Mouse (Mus musculus) hindbrain, embryonic 16.5 days (tissue): ENCODE data around the gene 2010003K11Rik. TPM values are rescaled to one million over a fixed set of nuclear protein-coding genes. Genes with fewer than 3 reads are reported as not detected.

Source experiments
- ATAC-seq: fragments of 200-750 bp; cut with Nextera tagmentation; 2 replicates; pipeline ENCODE4 v1.8.0; 2017; ENCODE audit warnings: moderate TSS enrichment, moderate library complexity
- H3K27ac ChIP-seq: fragments of 300-500 bp; sonication (generic); 2 replicates; pipeline ENCODE4 v1.5.1; 2014; ENCODE audit warnings: low read depth, mild to moderate bottlenecking, control low read depth, low read length, moderate library complexity
- H3K27me3 ChIP-seq: fragments of 300-500 bp; sonication (generic); replicated peaks from 2 replicates; pipeline ENCODE4 v1.6.1; 2014; ENCODE audit warnings: low read length; ENCODE audit not compliant: control insufficient read depth, insufficient read depth
- H3K36me3 ChIP-seq: fragments of 300-500 bp; sonication (generic); 2 replicates; pipeline ENCODE4 v1.6.1; 2014; ENCODE audit warnings: mild to moderate bottlenecking, low read length, moderate library complexity, mixed read lengths; ENCODE audit not compliant: control insufficient read depth, insufficient read depth
- H3K4me1 ChIP-seq: fragments of 300-500 bp; sonication (generic); 2 replicates; pipeline ENCODE4 v1.6.1; 2014; ENCODE audit warnings: low read depth, low read length; ENCODE audit not compliant: control insufficient read depth, insufficient read depth
- H3K4me2 ChIP-seq: fragments of 300-500 bp; sonication (generic); 2 replicates; pipeline ENCODE4 v1.6.1; 2014; ENCODE audit warnings: mild to moderate bottlenecking, low read length, control low read depth, moderate library complexity
- H3K4me3 ChIP-seq: fragments of 300-500 bp; sonication (generic); 2 replicates; pipeline ENCODE4 v1.5.1; 2014; ENCODE audit warnings: mild to moderate bottlenecking, low read length, control low read depth, moderate library complexity
- H3K9ac ChIP-seq: fragments of 300-500 bp; sonication (generic); 2 replicates; pipeline ENCODE4 v1.6.1; 2014; ENCODE audit warnings: low read depth, mild to moderate bottlenecking, control low read depth, low read length, moderate library complexity
- H3K9me3 ChIP-seq: fragments of 300-500 bp; sonication (generic); 2 replicates; pipeline ENCODE4 v1.6.1; 2014; ENCODE audit warnings: mild to moderate bottlenecking, low read length, moderate library complexity; ENCODE audit not compliant: control insufficient read depth
- WGBS: fragments of 180-500 bp; shearing (Covaris S2); extraction: QIAGEN DNeasy Blood & Tissue Kit; methylation state at CpG from one replicate; pipeline ENCODE4 v1.1.7; 2014; 5-methylcytosine and 5-hydroxymethylcytosine counted together
- polyA plus RNA-seq: library from polyadenylated mRNA; unstranded; fragments of >200 nt; fragmentation: Nextera tagmentation; extraction: Ambion mirVana; gene quantifications from 2 replicates; pipeline ENCODE4 v1.2.1, GENCODE M21; 2015

Gene 2010003K11Rik
- polyA plus RNA-seq = not detected in 2 replicates

- WGBS = 52% methylated on average over 16 of the region's 16 CpGs
- Histone ChIP-seq H3K4me1 (peaks cover 4% of the 10 kb centered on the region), H3K27ac (no peak within 1 kb of the TSS), H3K4me2 (peak within 1 kb of the TSS; percentile 24), H3K27me3 (no peaks in the 10 kb centered on the region), H3K36me3 (no peaks in the 10 kb centered on the region), H3K9me3 (no peaks in the 10 kb centered on the region), H3K9ac (peak within 1 kb of the TSS; percentile 45), H3K4me3 (no peak within 1 kb of the TSS)
- no peak; the same call in 1 of the 2 replicates for ATAC-seq
Measured at GRCm38 (mm10) chr19:4498062-4498933, at the start of gene 2010003K11Rik. Gene 2010003K11Rik, minus strand, starts transcription at chr19:4498583.

- 83% methylated on average over 6 of the region's 6 CpGs for WGBS
- H3K4me2 ChIP-seq = no peak overlapping the region
- H3K27ac ChIP-seq = no peak overlapping the region
- no peak for ATAC-seq
- no peaks in the 10 kb centered on the region for H3K36me3 ChIP-seq
- no peak overlapping the region for H3K9ac ChIP-seq
- no peaks in the 10 kb centered on the region for H3K4me1 ChIP-seq
- H3K27me3 ChIP-seq = no peaks in the 10 kb centered on the region
- H3K9me3 ChIP-seq = no peaks in the 10 kb centered on the region
- no peak overlapping the region for H3K4me3 ChIP-seq
Measured at GRCm38 (mm10) chr19:4547801-4548200, 49.4 kb upstream of the 2010003K11Rik start.

- no peak for ATAC-seq
- no peak overlapping the region for H3K27ac ChIP-seq
- WGBS = 94% methylated on average over 6 of the region's 6 CpGs
- no peaks in the 10 kb centered on the region for H3K9me3 ChIP-seq
- H3K4me2 ChIP-seq = no peak overlapping the region
- H3K36me3 ChIP-seq = no peaks in the 10 kb centered on the region
- H3K9ac ChIP-seq = no peak overlapping the region
- no peak overlapping the region for H3K4me3 ChIP-seq
- H3K4me1 ChIP-seq = no peaks in the 10 kb centered on the region
- H3K27me3 ChIP-seq = no peaks in the 10 kb centered on the region
Measured at GRCm38 (mm10) chr19:4545841-4546240, 47.5 kb upstream of the 2010003K11Rik start.

GRCm38 (mm10) chr19:4545091-4545490, 46.7 kb upstream of the 2010003K11Rik start:
- ATAC-seq = no peak
- no peaks in the 10 kb centered on the region for H3K4me1 ChIP-seq
- no peak overlapping the region for H3K9ac ChIP-seq
- H3K9me3 ChIP-seq = no peaks in the 10 kb centered on the region
- WGBS = 90% methylated on average over 4 of the region's 4 CpGs
- no peak overlapping the region for H3K4me3 ChIP-seq
- no peaks in the 10 kb centered on the region for H3K27me3 ChIP-seq
- no peak overlapping the region for H3K27ac ChIP-seq
- H3K36me3 ChIP-seq = no peaks in the 10 kb centered on the region
- H3K4me2 ChIP-seq = no peak overlapping the region

GRCm38 (mm10) chr19:4542081-4542480, 43.7 kb upstream of the 2010003K11Rik start:
- Histone ChIP-seq H3K36me3 (no peaks in the 10 kb centered on the region), H3K9ac (no peak overlapping the region), H3K9me3 (no peaks in the 10 kb centered on the region), H3K4me3 (no peak overlapping the region), H3K4me2 (no peak overlapping the region), H3K27ac (no peak overlapping the region), H3K4me1 (no peaks in the 10 kb centered on the region), H3K27me3 (no peaks in the 10 kb centered on the region)
- ATAC-seq = no peak

- no peaks in the 10 kb centered on the region for H3K9me3 ChIP-seq
- H3K9ac ChIP-seq = no peak overlapping the region
- H3K4me2 ChIP-seq = no peak overlapping the region
- no peak overlapping the region for H3K4me3 ChIP-seq
- no peak overlapping the region for H3K27ac ChIP-seq
- ATAC-seq = no peak
- H3K4me1 ChIP-seq = no peaks in the 10 kb centered on the region
- no peaks in the 10 kb centered on the region for H3K27me3 ChIP-seq
- no peaks in the 10 kb centered on the region for H3K36me3 ChIP-seq
- WGBS = 94% methylated on average over 3 of the region's 3 CpGs
Measured at GRCm38 (mm10) chr19:4540992-4541391, 42.6 kb upstream of the 2010003K11Rik start.

- no peak overlapping the region for H3K4me2 ChIP-seq
- no peaks in the 10 kb centered on the region for H3K27me3 ChIP-seq
- no peak overlapping the region for H3K27ac ChIP-seq
- H3K4me1 ChIP-seq = no peaks in the 10 kb centered on the region
- ATAC-seq = no peak
- WGBS = 84% methylated on average over 6 of the region's 6 CpGs
- no peaks in the 10 kb centered on the region for H3K36me3 ChIP-seq
- H3K9me3 ChIP-seq = no peaks in the 10 kb centered on the region
- no peak overlapping the region for H3K9ac ChIP-seq
- no peak overlapping the region for H3K4me3 ChIP-seq
Measured at GRCm38 (mm10) chr19:4540263-4540662, 41.9 kb upstream of the 2010003K11Rik start.

GRCm38 (mm10) chr19:4536606-4537005, 38.2 kb upstream of the 2010003K11Rik start:
- 64% methylated on average over 3 of the region's 3 CpGs for WGBS
- ATAC-seq = no peak
- Histone ChIP-seq H3K27me3 (no peaks in the 10 kb centered on the region), H3K9ac (no peak overlapping the region), H3K4me1 (no peaks in the 10 kb centered on the region), H3K36me3 (no peaks in the 10 kb centered on the region), H3K4me2 (no peak overlapping the region), H3K9me3 (no peaks in the 10 kb centered on the region), H3K4me3 (no peak overlapping the region), H3K27ac (no peak overlapping the region)

GRCm38 (mm10) chr19:4535922-4536321, 37.5 kb upstream of the 2010003K11Rik start:
- Histone ChIP-seq H3K27ac (no peak overlapping the region), H3K4me3 (no peak overlapping the region)
- ATAC-seq = no peak

More at GRCm38 (mm10) chr19:4535922-4536321, 37.5 kb upstream of the 2010003K11Rik start:
- Histone ChIP-seq H3K4me2 (no peak overlapping the region), H3K36me3 (no peaks in the 10 kb centered on the region), H3K9me3 (no peaks in the 10 kb centered on the region), H3K4me1 (no peaks in the 10 kb centered on the region), H3K9ac (no peak overlapping the region), H3K27me3 (no peaks in the 10 kb centered on the region)
